12 mouse cellular contexts compared by ENCODE assay signal in the genomic region with DNA sequence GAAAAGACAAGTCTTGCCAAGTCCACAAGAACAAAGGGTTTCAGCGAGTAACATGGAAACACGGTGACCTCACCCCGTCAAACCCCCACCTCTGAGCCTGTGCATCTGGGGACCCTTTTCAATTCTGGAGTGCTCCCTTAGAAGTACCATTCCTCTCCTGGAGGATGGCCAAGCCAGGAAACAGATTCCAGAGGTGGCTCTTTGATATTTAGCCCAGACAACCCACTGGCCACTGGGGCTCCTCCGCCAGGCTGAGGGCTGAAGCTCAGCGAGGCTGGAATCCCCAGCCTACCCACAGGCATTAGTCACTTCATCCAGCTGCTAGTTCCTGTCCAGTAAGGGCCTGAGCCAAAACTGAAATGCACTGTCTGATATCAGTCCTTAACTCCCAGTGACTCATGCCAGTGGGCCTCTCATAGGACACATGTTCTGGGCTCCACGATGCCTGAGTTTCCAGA. TPM values are rescaled to one million over a fixed set of nuclear protein-coding genes. Genes with fewer than 3 reads are reported as not detected.
A peak's percentile ranks its signal among the peaks of the same experiment; 100 is the strongest.
DNase-seq lines count a peak whose midpoint lies in the region; ATAC-seq and TF ChIP-seq lines count a peak whose summit lies in the region.
"Had no signal": no experiment of that assay in that cellular context is flagged by ENCODE, and none has a peak within 500 bp of the region (broad histone marks: within the 10 kb centered on the region; RNA-seq: fewer than 3 reads in every experiment).

No protein-coding gene starts in this region.

- no peak overlapping the region for H3K4me3 ChIP-seq in kidney, embryonic 15.5 days (replicated peaks)
- no peak overlapping the region for H3K4me3 ChIP-seq in embryonic fibroblast, embryonic 13.5 days (ENCODE audit: insufficient read depth, low read length)
- H3K4me3 ChIP-seq in heart, embryonic 16.5 days (ENCODE audit: low read length), result no peak overlapping the region
- H3K4me3 ChIP-seq in myocyte, result no peak overlapping the region
- H3K4me3 ChIP-seq in thymus, adult 2 months (ENCODE audit: control insufficient read depth, insufficient read depth, low read length), result no peak overlapping the region
- H3K4me3 ChIP-seq: liver, embryonic 15.5 days; neural tube, embryonic 13.5 days had no signal

- H3K27me3 ChIP-seq in kidney, embryonic 15.5 days, result no peaks in the 10 kb centered on the region
- no peaks in the 10 kb centered on the region for H3K27me3 ChIP-seq in heart, embryonic 16.5 days (ENCODE audit: control insufficient read depth, insufficient read depth, low read length)
- H3K27me3 ChIP-seq in myocyte (ENCODE audit: control insufficient read depth, insufficient read depth, insufficient read length), result no peaks in the 10 kb centered on the region
- H3K27me3 ChIP-seq in thymus, adult 2 months (ENCODE audit: control insufficient read depth, insufficient read depth, low read length), result no peaks in the 10 kb centered on the region
- H3K27me3 ChIP-seq: liver, embryonic 15.5 days; neural tube, embryonic 13.5 days had no signal

- TF ChIP-seq CTCF in embryonic fibroblast, embryonic 13.5 days (IDR thresholded peaks at IDR 0.05; ENCODE audit: borderline replicate concordance, insufficient read depth, low read length), result no peak
- TF ChIP-seq CTCF in thymus, adult 2 months (IDR thresholded peaks at IDR 0.05; ENCODE audit: borderline replicate concordance, control insufficient read depth, extremely low read depth, insufficient read depth, low read length, poor library complexity), result no peak

- no peak for ATAC-seq in kidney, embryonic 15.5 days (replicated peaks; ENCODE audit: low FRiP score)
- peak; percentile 87 for ATAC-seq in heart, embryonic 16.5 days (replicated peaks; ENCODE audit: extremely low read depth, insufficient read depth, low FRiP score)
- no peak for ATAC-seq in megakaryocyte, adult 5-6 weeks (ENCODE audit: poor library complexity, severe bottlenecking)
- ATAC-seq: forebrain, embryonic 16.5 days; intestine, postnatal 0 days had no signal

- no peak overlapping the region for H3ac ChIP-seq in myocyte (ENCODE audit: control insufficient read depth, insufficient read length)

- WGBS in kidney, embryonic 15.5 days, result 73% methylated on average over 6 of the region's 6 CpGs
- WGBS in heart, embryonic 16.5 days, result 24% methylated on average over 6 of the region's 6 CpGs
- 90% methylated on average over 6 of the region's 6 CpGs for WGBS in thymus, adult 2 months

- H3K79me2 ChIP-seq in myocyte (ENCODE audit: control insufficient read depth, insufficient read depth), result peaks cover 30% of the 10 kb centered on the region

- H3K9ac ChIP-seq in kidney, embryonic 15.5 days, result no peak overlapping the region
- H3K9ac ChIP-seq in heart, embryonic 16.5 days (ENCODE audit: low read length), result peak overlapping the region; percentile 50; the same call in 1 of the 2 replicates
- H3K9ac ChIP-seq: liver, embryonic 15.5 days; neural tube, embryonic 13.5 days had no signal

- DNase-seq in kidney, postnatal 4 days, result peak; percentile 17 to 22
- no peak for DNase-seq in thymus, adult 2 months
- no peak for DNase-seq in thymus, postnatal 14 days

- TF ChIP-seq POLR2A in embryonic fibroblast, embryonic 13.5 days (IDR thresholded peaks at IDR 0.05; ENCODE audit: low read depth, low read length), result no peak
- no peak for TF ChIP-seq POLR2A in myocyte (IDR thresholded peaks at IDR 0.05; ENCODE audit: insufficient read length, low read depth)
- TF ChIP-seq POLR2A in thymus, adult 2 months (IDR thresholded peaks at IDR 0.05; ENCODE audit: control insufficient read depth, extremely low read depth, insufficient read depth, low read length, poor library complexity), result no peak

- no peaks in the 10 kb centered on the region for H3K9me3 ChIP-seq in kidney, embryonic 15.5 days (replicated peaks)
- peaks cover 2% of the 10 kb centered on the region for H3K9me3 ChIP-seq in heart, embryonic 16.5 days (replicated peaks; ENCODE audit: control insufficient read depth, low read length)
- H3K9me3 ChIP-seq: liver, embryonic 15.5 days; neural tube, embryonic 13.5 days had no signal

- no peak overlapping the region for H3K27ac ChIP-seq in kidney, embryonic 15.5 days
- H3K27ac ChIP-seq in embryonic fibroblast, embryonic 13.5 days (ENCODE audit: insufficient read depth, low read length), result peak overlapping the region; percentile 92
- H3K27ac ChIP-seq in heart, embryonic 16.5 days (ENCODE audit: low read length), result peak overlapping the region; percentile 90
- H3K27ac ChIP-seq in thymus, adult 2 months (ENCODE audit: control insufficient read depth, insufficient read depth, low read length), result no peak overlapping the region
- H3K27ac ChIP-seq: liver, embryonic 15.5 days; neural tube, embryonic 13.5 days had no signal

- no peaks in the 10 kb centered on the region for H3K36me3 ChIP-seq in kidney, embryonic 15.5 days
- H3K36me3 ChIP-seq in heart, embryonic 16.5 days (ENCODE audit: control insufficient read depth, insufficient read depth), result no peaks in the 10 kb centered on the region
- no peaks in the 10 kb centered on the region for H3K36me3 ChIP-seq in myocyte (ENCODE audit: control insufficient read depth, insufficient read depth)
- H3K36me3 ChIP-seq in thymus, adult 2 months (ENCODE audit: control insufficient read depth, insufficient read depth, low read length), result no peaks in the 10 kb centered on the region
- H3K36me3 ChIP-seq: liver, embryonic 15.5 days; neural tube, embryonic 13.5 days had no signal

- H3K4me1 ChIP-seq in kidney, embryonic 15.5 days, result no peaks in the 10 kb centered on the region
- peaks cover 8% of the 10 kb centered on the region; the same call in 1 of the 2 replicates for H3K4me1 ChIP-seq in embryonic fibroblast, embryonic 13.5 days (ENCODE audit: control insufficient read depth, insufficient read depth, low read length)
- H3K4me1 ChIP-seq in heart, embryonic 16.5 days (ENCODE audit: control insufficient read depth, insufficient read depth, low read length), result peaks cover 43% of the 10 kb centered on the region
- no peaks in the 10 kb centered on the region; the same call in 1 of the 2 replicates for H3K4me1 ChIP-seq in thymus, adult 2 months (replicated peaks; ENCODE audit: control insufficient read depth, insufficient read depth, low read length)
- H3K4me1 ChIP-seq: liver, embryonic 15.5 days; neural tube, embryonic 13.5 days had no signal

- no peak overlapping the region for H3K4me2 ChIP-seq in kidney, embryonic 15.5 days
- peak overlapping the region; percentile 38; the same call in 1 of the 2 replicates for H3K4me2 ChIP-seq in heart, embryonic 16.5 days (ENCODE audit: low read depth, low read length)
- peak overlapping the region; percentile 52 for H3K4me2 ChIP-seq in myocyte (ENCODE audit: low read depth)
- H3K4me2 ChIP-seq: liver, embryonic 15.5 days; neural tube, embryonic 13.5 days had no signal

TF ChIP-seq in myocyte, 11 proteins besides CTCF, POLR2A, EP300 and RAD21:
- TF ChIP-seq REST (IDR thresholded peaks at IDR 0.05; ENCODE audit: insufficient read depth, insufficient read length) (no peak), SRF (IDR thresholded peaks at IDR 0.05; ENCODE audit: control insufficient read depth, insufficient read length, low read depth) (no peak), POLR2AphosphoS2 (IDR thresholded peaks at IDR 0.05; ENCODE audit: insufficient read length, low read depth) (no peak), CEBPB (IDR thresholded peaks at IDR 0.05; ENCODE audit: insufficient read depth, poor library complexity, severe bottlenecking) (no peak), MAX (IDR thresholded peaks at IDR 0.05; ENCODE audit: low read depth) (peak; percentile 33), USF1 (IDR thresholded peaks at IDR 0.05; ENCODE audit: low read depth) (no peak), MYOG (IDR thresholded peaks at IDR 0.05; ENCODE audit: control insufficient read depth in 1 of 3, insufficient read depth in 1 of 3, insufficient read length in 2 of 3, low read depth in 2 of 3) (peak; percentile 26 to 79 (median 53)), TCF3 (IDR thresholded peaks at IDR 0.05; ENCODE audit: insufficient read length, low read depth) (peak; percentile 17), MYOD1 (IDR thresholded peaks at IDR 0.05; ENCODE audit: control insufficient read depth in 1 of 3, insufficient read length in 2 of 3, low read depth in 2 of 3) (peak in 2 of 3 experiments; percentile 88 to 90), TCF12 (IDR thresholded peaks at IDR 0.05; ENCODE audit: insufficient read depth, poor library complexity, severe bottlenecking) (peak; percentile 66), E2F4 (IDR thresholded peaks at IDR 0.05; ENCODE audit: insufficient read depth) (no peak)
TF ChIP-seq in myocyte: peak in this region for 5.

RNA-seq across cellular contexts. Expression of a gene that starts 6.3 kb away (rescaled TPM):
- polyA plus RNA-seq in kidney, embryonic 15.5 days (2015; fragmentation: Nextera tagmentation; extraction: Ambion mirVana), result 20.8 and 21.1 TPM in 2 replicates
- 28.7 and 33.4 TPM in 2 replicates for polyA plus RNA-seq in embryonic fibroblast, embryonic 13.5 days (2011; ENCODE audit: insufficient read length, low read depth, missing spikeins)
- 51.5 and 59.3 TPM in 2 replicates for polyA plus RNA-seq in heart, embryonic 16.5 days (2015; fragmentation: Nextera tagmentation; extraction: Ambion mirVana)
- polyA plus RNA-seq in myocyte (2012; fragmentation: generic; extraction: Trizol), result 28.6 TPM
- polyA plus RNA-seq in thymus, adult 2 months (2012; rRNA removed), result 2.2 and 3.7 TPM in 2 replicates
- total RNA-seq in megakaryocyte, adult 5-6 weeks (2015), result 0.82 and 1.0 TPM in 2 replicates
- 0.40 and 0.41 TPM in 2 replicates for total RNA-seq in megakaryocyte, adult 5-6 weeks (2017)

Comparison
In these comparisons a context has a peak if more than half of its experiments do, and no peak if none do; other contexts are left out.
1. DNase-seq: peak in kidney, postnatal 4 days (2 of 2); none in thymus, adult 2 months (single experiment) and thymus, postnatal 14 days (single experiment).
2. H3K27ac ChIP-seq: peak in embryonic fibroblast, embryonic 13.5 days (single experiment) and heart, embryonic 16.5 days (single experiment); none in kidney, embryonic 15.5 days (single experiment) and thymus, adult 2 months (single experiment).